Mouse (Mus musculus) left cerebral cortex, adult 18-20 months (tissue): Measurements from ENCODE around the gene Trim66. TPM values are rescaled to one million over a fixed set of nuclear protein-coding genes. Genes with fewer than 3 reads are reported as not detected.

Experiments used
- DNase-seq, 2 experiments: peaks; one replicate each; pipeline ENCODE4 v3.0.0; 2021 to 2022; ENCODE audit warnings: low spot score in 2 of 2, mixed read lengths in 1 of 2
- microRNA-seq, 2 experiments: library from miRNA; unstranded; fragments of <30 nt; microRNA quantifications; one replicate each; pipeline ENCODE4 v1.2.0; 2021
- total RNA-seq, 2 experiments: library from RNA; stranded (reverse); gene quantifications; 2 replicates each; pipeline ENCODE4 v1.2.3; 2021

Trim66 gene
- total RNA-seq, 2 experiments from 2014 or later: 21.5 TPM

- DNase-seq: no peak
Observed at GRCm38 (mm10) chr7:109455748-109456147, 52.2 kb downstream of the Trim66 start.

GRCm38 (mm10) chr7:109454856-109455255 is 53.1 kb downstream of the Trim66 start:
- DNase-seq: no peak

GRCm38 (mm10) chr7:109448060-109448459 is 59.9 kb downstream of the Trim66 start:
- DNase-seq: no peak

GRCm38 (mm10) chr7:109445012-109445411 is 62.9 kb downstream of the Trim66 start:
- peak; percentile 70 to 71 for DNase-seq

- no peak for DNase-seq
Observed at GRCm38 (mm10) chr7:109442739-109443138, 65.2 kb downstream of the Trim66 start.

- DNase-seq: no peak
Observed at GRCm38 (mm10) chr7:109440697-109441269, 67.2 kb downstream of the Trim66 start.

- peak in 1 of 2 experiments; percentile 20 for DNase-seq
Observed at GRCm38 (mm10) chr7:109438781-109439591, 68.9 kb downstream of the Trim66 start, which contains the start of gene Stk33. TSS of gene Stk33 (minus strand) at chr7:109439081.

- no peak for DNase-seq
Observed at GRCm38 (mm10) chr7:109424422-109425159, 83.3 kb downstream of the Trim66 start.

- no peak for DNase-seq
Observed at GRCm38 (mm10) chr7:109422803-109423202, 85.1 kb downstream of the Trim66 start.

DNA sequence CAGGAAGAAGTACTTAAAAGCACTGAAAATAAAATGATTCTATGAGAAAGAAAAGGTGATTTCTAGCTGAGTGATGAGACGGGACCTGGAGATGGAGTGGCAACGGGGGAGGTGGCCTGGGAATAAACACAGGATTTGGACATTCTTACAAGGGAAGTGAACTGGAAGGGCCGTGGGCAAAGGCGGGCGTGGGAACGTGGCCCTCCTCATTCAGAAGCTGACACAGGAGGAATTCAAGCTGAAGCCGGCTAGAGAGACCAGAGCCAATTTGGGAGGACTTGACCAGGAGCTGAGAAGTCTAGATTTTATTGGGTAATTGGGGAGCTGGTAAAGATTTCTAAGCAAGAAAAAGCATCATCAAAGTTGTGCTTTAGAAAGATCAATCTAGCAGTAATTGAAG is 102.4 kb downstream of the Trim66 start:
- DNase-seq: no peak

GRCm38 (mm10) chr7:109399299-109399698 is 108.6 kb downstream of the Trim66 start:
- DNase-seq: no peak

Small RNAs within 50 kb of the gene (microRNA-seq; reads per million reads assigned to microRNA genes)
- 0 to 0.42 reads per million in 2 experiments for gene Gm47284

Other genes with a start within 250 kb of the Trim66 start
- gene Stk33, start 69.1 kb downstream of the Trim66 start, total RNA-seq: 1 to 10 TPM in 1 of 2 experiments, under 1 TPM in 1; 0.75 to 1.7 TPM
- 100 to 1,000 TPM; 147 to 150 TPM for gene Rpl27a, start 11.0 kb upstream of the Trim66 start, total RNA-seq
- gene St5, start 195.5 kb upstream of the Trim66 start, total RNA-seq: 10 to 100 TPM; 17.8 to 21.5 TPM
- 1 to 10 TPM; 3.6 to 6.0 TPM for gene Akip1, start 195.6 kb upstream of the Trim66 start, total RNA-seq
- gene BC051019, start 215.7 kb upstream of the Trim66 start, total RNA-seq: not detected
- not detected for gene Ascl3, start 223.6 kb upstream of the Trim66 start, total RNA-seq
- gene Tmem9b, start 244.7 kb upstream of the Trim66 start, total RNA-seq: 10 to 100 TPM; 91.6 to 93.1 TPM